Mouse (Mus musculus) neural tube, embryonic 15.5 days (tissue): ENCODE results near the gene Tomm34. TPM values are rescaled to one million over a fixed set of nuclear protein-coding genes. Genes with fewer than 3 reads are reported as not detected.

ENCODE experiments used
- ATAC-seq: fragments of 200-750 bp; cut with Nextera tagmentation; 2 replicates; pipeline ENCODE4 v1.8.0; 2017; ENCODE audit warnings: mild to moderate bottlenecking, moderate TSS enrichment, moderate library complexity; ENCODE audit not compliant: low FRiP score
- H3K27ac ChIP-seq: fragments of 300-500 bp; sonication (generic); replicated peaks from 2 replicates; pipeline ENCODE4 v1.5.1; 2015; ENCODE audit warnings: mild to moderate bottlenecking, inconsistent platforms
- H3K27me3 ChIP-seq: fragments of 300-500 bp; sonication (generic); replicated peaks from 2 replicates; pipeline ENCODE4 v1.6.1; 2015; ENCODE audit warnings: inconsistent platforms
- H3K36me3 ChIP-seq: fragments of 300-500 bp; sonication (generic); 2 replicates; pipeline ENCODE4 v1.6.1; 2015; ENCODE audit warnings: inconsistent platforms
- H3K4me1 ChIP-seq: fragments of 300-500 bp; sonication (generic); 2 replicates; pipeline ENCODE4 v1.6.1; 2015; ENCODE audit warnings: inconsistent platforms
- H3K4me2 ChIP-seq: fragments of 300-500 bp; sonication (generic); 2 replicates; pipeline ENCODE4 v1.6.1; 2015; ENCODE audit warnings: inconsistent platforms, mild to moderate bottlenecking, moderate library complexity
- H3K4me3 ChIP-seq: fragments of 300-500 bp; sonication (generic); replicated peaks from 2 replicates; pipeline ENCODE4 v1.5.1; 2015; ENCODE audit warnings: mild to moderate bottlenecking, inconsistent platforms
- H3K9ac ChIP-seq: fragments of 300-500 bp; sonication (generic); replicated peaks from 2 replicates; pipeline ENCODE4 v1.6.1; 2015; ENCODE audit warnings: mild to moderate bottlenecking, inconsistent platforms
- H3K9me3 ChIP-seq: fragments of 300-500 bp; sonication (generic); replicated peaks from 2 replicates; pipeline ENCODE4 v1.6.1; 2016; ENCODE audit warnings: inconsistent platforms
- WGBS: fragments of 180-500 bp; shearing (Covaris S2); methylation state at CpG from one replicate; pipeline ENCODE4 v1.1.7; 2015; ENCODE audit warnings: mixed read lengths; 5-methylcytosine and 5-hydroxymethylcytosine counted together
- polyA plus RNA-seq: library from polyadenylated mRNA; unstranded; fragments of >200 nt; fragmentation: Nextera tagmentation; extraction: Ambion mirVana; gene quantifications from 2 replicates; pipeline ENCODE4 v1.2.1, GENCODE M21; 2015

Tomm34 gene
- polyA plus RNA-seq, 1 experiment from 2014 or later, result 49.5 TPM

GRCm38 (mm10) chr2:164007987-164008545 lies 62.9 kb downstream of the Tomm34 start:
- H3K4me3 ChIP-seq, result no peak overlapping the region
- no peaks in the 10 kb centered on the region for H3K9me3 ChIP-seq
- no peak overlapping the region for H3K9ac ChIP-seq
- H3K4me2 ChIP-seq, result no peak overlapping the region
- no peaks in the 10 kb centered on the region for H3K27me3 ChIP-seq
- ATAC-seq, result no peak
- WGBS, result 61% methylated on average over 2 of the region's 2 CpGs
- H3K36me3 ChIP-seq, result peaks cover 16% of the 10 kb centered on the region
- no peak overlapping the region for H3K27ac ChIP-seq
- peaks cover 26% of the 10 kb centered on the region for H3K4me1 ChIP-seq

DNA sequence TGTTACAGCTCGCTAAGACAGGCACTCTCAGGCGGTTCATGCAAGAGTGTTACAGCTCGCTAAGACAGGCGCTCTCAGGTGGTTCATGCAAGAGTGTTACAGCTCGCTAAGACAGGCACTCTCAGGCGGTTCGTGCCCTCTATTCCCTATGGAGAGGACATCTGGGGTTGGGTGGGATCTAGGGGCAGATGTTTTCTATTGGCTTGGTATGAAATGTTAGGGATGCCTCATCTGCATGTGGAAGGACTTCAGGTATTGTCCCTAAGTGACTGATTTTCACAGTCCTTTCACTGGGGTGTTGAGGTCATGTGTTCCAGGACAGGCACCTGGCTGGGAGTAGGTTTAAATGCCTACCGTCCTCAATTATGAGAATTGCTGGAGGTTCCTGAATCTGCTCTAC lies 63.4 kb downstream of the Tomm34 start:
- Histone ChIP-seq H3K36me3 (peaks cover 11% of the 10 kb centered on the region), H3K4me2 (no peak overlapping the region), H3K9ac (no peak overlapping the region), H3K9me3 (no peaks in the 10 kb centered on the region), H3K4me1 (peaks cover 31% of the 10 kb centered on the region), H3K27me3 (no peaks in the 10 kb centered on the region), H3K27ac (no peak overlapping the region), H3K4me3 (no peak overlapping the region)
- ATAC-seq, result no peak
- WGBS, result 90% methylated on average over 8 of the region's 8 CpGs

- Histone ChIP-seq H3K9ac (no peak overlapping the region), H3K9me3 (no peaks in the 10 kb centered on the region), H3K27me3 (no peaks in the 10 kb centered on the region), H3K27ac (no peak overlapping the region), H3K4me3 (no peak overlapping the region), H3K4me2 (no peak overlapping the region), H3K4me1 (peaks cover 35% of the 10 kb centered on the region), H3K36me3 (peaks cover 5% of the 10 kb centered on the region)
- no peak for ATAC-seq
- WGBS, result 71% methylated on average over 10 of the region's 10 CpGs
These were observed 64.0 kb downstream of the Tomm34 start for GRCm38 (mm10) chr2:164006932-164007331.

GRCm38 (mm10) chr2:164004503-164004902 lies 66.5 kb downstream of the Tomm34 start:
- H3K4me2 ChIP-seq, result no peak overlapping the region
- H3K36me3 ChIP-seq, result no peaks in the 10 kb centered on the region
- peaks cover 47% of the 10 kb centered on the region for H3K4me1 ChIP-seq
- H3K9me3 ChIP-seq, result no peaks in the 10 kb centered on the region
- 87% methylated on average over 5 of the region's 5 CpGs for WGBS
- H3K27ac ChIP-seq, result no peak overlapping the region
- no peak for ATAC-seq
- no peak overlapping the region for H3K4me3 ChIP-seq
- no peak overlapping the region for H3K9ac ChIP-seq
- H3K27me3 ChIP-seq, result no peaks in the 10 kb centered on the region

Other genes with a start within 250 kb of the Tomm34 start
- 0.24 TPM in 1 of 2 replicates, not detected in the other for gene Kcnk15, start 217.5 kb downstream of the Tomm34 start, polyA plus RNA-seq
- gene Rims4, start 152.5 kb downstream of the Tomm34 start, polyA plus RNA-seq, result 13.0 and 17.8 TPM in 2 replicates
- gene Ywhab, start 76.2 kb downstream of the Tomm34 start, polyA plus RNA-seq, result 487 and 519 TPM in 2 replicates
- gene Pabpc1l, start 45.7 kb downstream of the Tomm34 start, polyA plus RNA-seq, result 1.1 and 1.7 TPM in 2 replicates
- 15.4 and 19.0 TPM in 2 replicates for gene Stk4, start 847 bp downstream of the Tomm34 start, polyA plus RNA-seq
- 1.8 and 2.4 TPM in 2 replicates for gene Kcns1, start 99.9 kb upstream of the Tomm34 start, polyA plus RNA-seq
- gene Wfdc5, start 111.6 kb upstream of the Tomm34 start, polyA plus RNA-seq, result not detected in 2 replicates
- not detected in 2 replicates for gene Wfdc12, start 119.4 kb upstream of the Tomm34 start, polyA plus RNA-seq
- not detected in 2 replicates for gene Wfdc15a, start 129.0 kb upstream of the Tomm34 start, polyA plus RNA-seq
- 2.5 TPM in 1 of 2 replicates, not detected in the other for gene Wfdc15b, start 150.5 kb upstream of the Tomm34 start, polyA plus RNA-seq
- not detected in 2 replicates for gene Svs2, start 167.3 kb upstream of the Tomm34 start, polyA plus RNA-seq
- not detected in 2 replicates for gene Svs3b, start 185.5 kb upstream of the Tomm34 start, polyA plus RNA-seq
- gene Svs4, start 207.3 kb upstream of the Tomm34 start, polyA plus RNA-seq, result not detected in 2 replicates
- gene Svs3a, start 218.1 kb upstream of the Tomm34 start, polyA plus RNA-seq, result not detected in 2 replicates
- gene Svs6, start 245.6 kb upstream of the Tomm34 start, polyA plus RNA-seq, result not detected in 2 replicates